Mouse (Mus musculus) intestine, embryonic 16.5 days (tissue): ENCODE data around the gene Eef1a2. TPM values are rescaled to one million over a fixed set of nuclear protein-coding genes. Genes with fewer than 3 reads are reported as not detected.

Source experiments
- ATAC-seq: fragments of 200-750 bp; cut with Nextera tagmentation; 2 replicates; pipeline ENCODE4 v1.8.0; 2017; ENCODE audit warnings: moderate TSS enrichment, moderate library complexity
- H3K27ac ChIP-seq: fragments of 300-500 bp; sonication (generic); 2 replicates; pipeline ENCODE4 v1.5.1; 2014; ENCODE audit warnings: mild to moderate bottlenecking, low read length
- H3K27me3 ChIP-seq: fragments of 300-500 bp; sonication (generic); replicated peaks from 2 replicates; pipeline ENCODE4 v1.6.1; 2014; ENCODE audit warnings: low read length, control low read depth, mixed read lengths; ENCODE audit not compliant: control insufficient read depth, insufficient read depth
- H3K36me3 ChIP-seq: fragments of 300-500 bp; sonication (generic); 2 replicates; pipeline ENCODE4 v1.6.1; 2014; ENCODE audit warnings: low read length, control low read depth; ENCODE audit not compliant: control insufficient read depth, insufficient read depth
- H3K4me1 ChIP-seq: fragments of 300-500 bp; sonication (generic); 2 replicates; pipeline ENCODE4 v1.6.1; 2014; ENCODE audit warnings: low read length, control low read depth, mixed read lengths; ENCODE audit not compliant: control insufficient read depth, insufficient read depth
- H3K4me2 ChIP-seq: fragments of 300-500 bp; sonication (generic); 2 replicates; pipeline ENCODE4 v1.6.1; 2014; ENCODE audit warnings: low read depth, low read length, control low read depth
- H3K4me3 ChIP-seq: fragments of 300-500 bp; sonication (generic); 2 replicates; pipeline ENCODE4 v1.5.1; 2014; ENCODE audit warnings: mild to moderate bottlenecking, low read length
- H3K9ac ChIP-seq: fragments of 300-500 bp; sonication (generic); 2 replicates; pipeline ENCODE4 v1.6.1; 2014; ENCODE audit warnings: low read depth, low read length
- H3K9me3 ChIP-seq: fragments of 300-500 bp; sonication (generic); 2 replicates; pipeline ENCODE4 v1.6.1; 2016; ENCODE audit warnings: low read length, control low read depth; ENCODE audit not compliant: control insufficient read depth
- WGBS: fragments of 180-500 bp; shearing (Covaris S2); extraction: QIAGEN DNeasy Blood & Tissue Kit; methylation state at CpG from one replicate; pipeline ENCODE4 v1.1.7; 2014; 5-methylcytosine and 5-hydroxymethylcytosine counted together
- polyA plus RNA-seq: library from polyadenylated mRNA; unstranded; fragments of >200 nt; fragmentation: Nextera tagmentation; extraction: Ambion mirVana; gene quantifications from 2 replicates; pipeline ENCODE4 v1.2.1, GENCODE M21; 2015

The Eef1a2 gene
- polyA plus RNA-seq: 0.06 TPM in 2 replicates

- H3K36me3 ChIP-seq: no peaks in the 10 kb centered on the region
- H3K27me3 ChIP-seq: peaks cover 42% of the 10 kb centered on the region
- no peak within 1 kb of the TSS; the same call in 1 of the 2 replicates for H3K4me2 ChIP-seq
- WGBS: 3% methylated on average over 54 of the region's 55 CpGs
- H3K9ac ChIP-seq: no peak within 1 kb of the TSS
- H3K4me1 ChIP-seq: no peaks in the 10 kb centered on the region
- no peak within 1 kb of the TSS for H3K27ac ChIP-seq
- H3K4me3 ChIP-seq: no peak within 1 kb of the TSS
- ATAC-seq: no peak
- H3K9me3 ChIP-seq: no peaks in the 10 kb centered on the region
These were observed at the start of gene Eef1a2 for GRCm38 (mm10) chr2:181156248-181157121. Gene Eef1a2, minus strand, starts transcription at chr2:181157014.

GRCm38 (mm10) chr2:181206118-181206517, 49.3 kb upstream of the Eef1a2 start:
- 47% methylated on average over 9 of the region's 9 CpGs for WGBS
- Histone ChIP-seq H3K9me3 (no peaks in the 10 kb centered on the region), H3K4me2 (no peak overlapping the region), H3K27ac (no peak overlapping the region), H3K9ac (no peak overlapping the region), H3K27me3 (no peaks in the 10 kb centered on the region; the same call in 1 of the 2 replicates), H3K36me3 (no peaks in the 10 kb centered on the region), H3K4me3 (no peak overlapping the region), H3K4me1 (peaks cover 7% of the 10 kb centered on the region)
- peak; percentile 75 for ATAC-seq

- Histone ChIP-seq H3K27me3 (no peaks in the 10 kb centered on the region; the same call in 1 of the 2 replicates), H3K4me1 (peaks cover 7% of the 10 kb centered on the region), H3K4me2 (no peak overlapping the region), H3K9ac (no peak overlapping the region), H3K27ac (no peak overlapping the region), H3K9me3 (no peaks in the 10 kb centered on the region), H3K4me3 (no peak overlapping the region), H3K36me3 (no peaks in the 10 kb centered on the region)
- peak; percentile 26; the same call in 1 of the 2 replicates for ATAC-seq
- 80% methylated on average over 5 of the region's 5 CpGs for WGBS
These were observed 48.9 kb upstream of the Eef1a2 start for GRCm38 (mm10) chr2:181205678-181206077.

GRCm38 (mm10) chr2:181202886-181203285, 46.1 kb upstream of the Eef1a2 start:
- Histone ChIP-seq H3K4me3 (no peak overlapping the region), H3K9me3 (no peaks in the 10 kb centered on the region), H3K4me1 (peaks cover 7% of the 10 kb centered on the region), H3K27me3 (no peaks in the 10 kb centered on the region), H3K27ac (no peak overlapping the region), H3K9ac (no peak overlapping the region), H3K4me2 (no peak overlapping the region), H3K36me3 (no peaks in the 10 kb centered on the region)
- ATAC-seq: peak; percentile 80
- 61% methylated on average over 6 of the region's 6 CpGs for WGBS

- H3K9me3 ChIP-seq: no peaks in the 10 kb centered on the region
- peak; percentile 63 for ATAC-seq
- no peak within 1 kb of the TSS for H3K9ac ChIP-seq
- 73% methylated on average over 3 of the region's 3 CpGs for WGBS
- no peak within 1 kb of the TSS for H3K27ac ChIP-seq
- H3K4me1 ChIP-seq: peaks cover 7% of the 10 kb centered on the region
- no peaks in the 10 kb centered on the region for H3K36me3 ChIP-seq
- no peak within 1 kb of the TSS; the same call in 1 of the 2 replicates for H3K4me2 ChIP-seq
- H3K4me3 ChIP-seq: no peak within 1 kb of the TSS
- no peaks in the 10 kb centered on the region for H3K27me3 ChIP-seq
These were observed 45.6 kb upstream of the Eef1a2 start, which contains the start of gene Ptk6 for GRCm38 (mm10) chr2:181202422-181202821. Gene Ptk6, minus strand, starts transcription at chr2:181202789.

GRCm38 (mm10) chr2:181201606-181202005, 44.8 kb upstream of the Eef1a2 start:
- H3K27ac ChIP-seq: no peak overlapping the region
- no peak for ATAC-seq
- 74% methylated on average over 3 of the region's 3 CpGs for WGBS

GRCm38 (mm10) chr2:181196628-181197300, 40.0 kb upstream of the Eef1a2 start:
- WGBS: 62% methylated on average over 4 of the region's 4 CpGs
- Histone ChIP-seq H3K4me3 (no peak overlapping the region), H3K36me3 (no peaks in the 10 kb centered on the region), H3K4me2 (no peak overlapping the region), H3K27ac (no peak overlapping the region), H3K27me3 (no peaks in the 10 kb centered on the region), H3K9me3 (no peaks in the 10 kb centered on the region), H3K4me1 (0 out of 2 replicates have a peak, but pooled peaks cover 2% of the 10 kb centered on the region), H3K9ac (no peak overlapping the region)
- peak; percentile 76 for ATAC-seq

More at GRCm38 (mm10) chr2:181201606-181202005, 44.8 kb upstream of the Eef1a2 start:
- no peak overlapping the region for H3K4me2 ChIP-seq
- H3K9ac ChIP-seq: no peak overlapping the region
- no peaks in the 10 kb centered on the region for H3K9me3 ChIP-seq
- H3K4me3 ChIP-seq: no peak overlapping the region
- H3K36me3 ChIP-seq: no peaks in the 10 kb centered on the region
- H3K27me3 ChIP-seq: no peaks in the 10 kb centered on the region
- H3K4me1 ChIP-seq: peaks cover 7% of the 10 kb centered on the region

- Histone ChIP-seq H3K27ac (no peak overlapping the region), H3K9ac (no peak overlapping the region), H3K4me1 (peaks cover 13% of the 10 kb centered on the region), H3K27me3 (no peaks in the 10 kb centered on the region), H3K36me3 (no peaks in the 10 kb centered on the region), H3K9me3 (no peaks in the 10 kb centered on the region), H3K4me2 (no peak overlapping the region), H3K4me3 (no peak overlapping the region)
- WGBS: 71% methylated on average over 3 of the region's 3 CpGs
- no peak for ATAC-seq
These were observed 36.2 kb upstream of the Eef1a2 start for GRCm38 (mm10) chr2:181193044-181193443.

GRCm38 (mm10) chr2:181191936-181192335, 35.1 kb upstream of the Eef1a2 start:
- peaks cover 13% of the 10 kb centered on the region for H3K4me1 ChIP-seq
- no peaks in the 10 kb centered on the region for H3K9me3 ChIP-seq
- H3K4me2 ChIP-seq: no peak overlapping the region
- H3K27me3 ChIP-seq: no peaks in the 10 kb centered on the region
- no peak overlapping the region for H3K4me3 ChIP-seq
- no peak for ATAC-seq
- H3K36me3 ChIP-seq: no peaks in the 10 kb centered on the region
- WGBS: 65% methylated on average over 4 of the region's 4 CpGs
- H3K27ac ChIP-seq: no peak overlapping the region
- H3K9ac ChIP-seq: no peak overlapping the region
